In genomic region chr9:75775129-75775845, GRCm38 (mm10) we compare ENCODE assay signal across 10 mouse cellular contexts. TPM values are rescaled to one million over a fixed set of nuclear protein-coding genes. Genes with fewer than 3 reads are reported as not detected.
DNase-seq lines count a peak whose midpoint lies in the region; ATAC-seq and TF ChIP-seq lines count a peak whose summit lies in the region.
"Had no signal": no experiment of that assay in that cellular context is flagged by ENCODE, and none has a peak within 500 bp of the region (broad histone marks: within the 10 kb centered on the region; RNA-seq: fewer than 3 reads in every experiment).

Gene Bmp5, plus strand, starts transcription at chr9:75775364.

- no peaks in the 10 kb centered on the region for H3K9me3 ChIP-seq in forebrain, embryonic 10.5 days
- no peaks in the 10 kb centered on the region for H3K9me3 ChIP-seq in forebrain, embryonic 16.5 days (ENCODE audit: control insufficient read depth, low read length)
- no peaks in the 10 kb centered on the region for H3K9me3 ChIP-seq in midbrain, embryonic 11.5 days (ENCODE audit: control insufficient read depth, low read length)
- no peaks in the 10 kb centered on the region for H3K9me3 ChIP-seq in midbrain, postnatal 0 days (ENCODE audit: low read length)
- H3K9me3 ChIP-seq in liver, embryonic 15.5 days (replicated peaks): no peaks in the 10 kb centered on the region

- H3K27me3 ChIP-seq in forebrain, embryonic 10.5 days (ENCODE audit: poor library complexity, severe bottlenecking): no peaks in the 10 kb centered on the region
- no peaks in the 10 kb centered on the region for H3K27me3 ChIP-seq in forebrain, embryonic 16.5 days (replicated peaks; ENCODE audit: control insufficient read depth, insufficient read depth, low read length)
- H3K27me3 ChIP-seq in midbrain, embryonic 11.5 days (ENCODE audit: control insufficient read depth, insufficient read depth, low read length): no peaks in the 10 kb centered on the region
- H3K27me3 ChIP-seq in midbrain, postnatal 0 days (ENCODE audit: insufficient read depth, low read length): no peaks in the 10 kb centered on the region
- H3K27me3 ChIP-seq in liver, embryonic 15.5 days: no peaks in the 10 kb centered on the region

- TF ChIP-seq CTCF in midbrain, postnatal 0 days (IDR thresholded peaks at IDR 0.05): no peak

- peak within 1 kb of the TSS; percentile 40 for H3K4me3 ChIP-seq in forebrain, embryonic 10.5 days
- H3K4me3 ChIP-seq in forebrain, embryonic 16.5 days (replicated peaks; ENCODE audit: low read length): no peak within 1 kb of the TSS; the same call in 1 of the 2 replicates
- H3K4me3 ChIP-seq in midbrain, embryonic 11.5 days (ENCODE audit: low read depth, low read length): no peak within 1 kb of the TSS
- H3K4me3 ChIP-seq in midbrain, postnatal 0 days (ENCODE audit: low read depth, low read length): no peak within 1 kb of the TSS
- 0 out of 2 replicates have a peak within 1 kb of the TSS, but pooled peaks have one; percentile 5 for H3K4me3 ChIP-seq in liver, embryonic 15.5 days (replicated peaks)

- 22% methylated on average over 7 of the region's 7 CpGs for WGBS in forebrain, embryonic 10.5 days
- WGBS in forebrain, embryonic 16.5 days: 25% methylated on average over 7 of the region's 7 CpGs
- WGBS in midbrain, embryonic 11.5 days: 16% methylated on average over 7 of the region's 7 CpGs
- 32% methylated on average over 7 of the region's 7 CpGs for WGBS in midbrain, postnatal 0 days
- 40% methylated on average over 7 of the region's 7 CpGs for WGBS in liver, embryonic 15.5 days (ENCODE audit: insufficient replicate concordance)

- no peak for ATAC-seq in forebrain, embryonic 16.5 days
- ATAC-seq in midbrain, embryonic 11.5 days (ENCODE audit: low FRiP score): no peak
- ATAC-seq in midbrain, postnatal 0 days (ENCODE audit: low FRiP score): no peak
- no peak for ATAC-seq in liver, embryonic 15.5 days (ENCODE audit: insufficient read depth)
- no peak for ATAC-seq in erythroblast, adult 5-6 weeks (replicated peaks; ENCODE audit: low FRiP score, poor library complexity, severe bottlenecking)

- H3K4me1 ChIP-seq in forebrain, embryonic 10.5 days: peaks cover 32% of the 10 kb centered on the region
- no peaks in the 10 kb centered on the region for H3K4me1 ChIP-seq in forebrain, embryonic 16.5 days (replicated peaks; ENCODE audit: control insufficient read depth, insufficient read depth, low read length)
- H3K4me1 ChIP-seq in midbrain, embryonic 11.5 days (ENCODE audit: control insufficient read depth, insufficient read depth, low read length): peaks cover 6% of the 10 kb centered on the region; the same call in 1 of the 2 replicates
- H3K4me1 ChIP-seq in midbrain, postnatal 0 days (ENCODE audit: insufficient read depth, low read length): no peaks in the 10 kb centered on the region
- H3K4me1 ChIP-seq in liver, embryonic 15.5 days (replicated peaks): no peaks in the 10 kb centered on the region

- DNase-seq in forebrain, embryonic 10.5 days (ENCODE audit: extremely low spot score, low spot score): no peak
- DNase-seq in midbrain, embryonic 11.5 days (ENCODE audit: low spot score, missing footprints): peak; percentile 87
- DNase-seq in midbrain, postnatal 0 days (ENCODE audit: low spot score): no peak
- peak; percentile 36 for DNase-seq in yolk sac, embryonic 10.5 days (ENCODE audit: low spot score)
- no peak for DNase-seq in urinary bladder, postnatal 4 days (ENCODE audit: low spot score in 2 of 2)
- DNase-seq: kidney, postnatal 10 days; thymus, postnatal 36 days had no signal

- no peak within 1 kb of the TSS for H3K9ac ChIP-seq in forebrain, embryonic 16.5 days (replicated peaks; ENCODE audit: low read depth, low read length)
- no peak within 1 kb of the TSS for H3K9ac ChIP-seq in midbrain, embryonic 11.5 days (ENCODE audit: low read length)
- H3K9ac ChIP-seq in midbrain, postnatal 0 days (replicated peaks; ENCODE audit: low read length, poor library complexity, severe bottlenecking): no peak within 1 kb of the TSS
- no peak within 1 kb of the TSS for H3K9ac ChIP-seq in liver, embryonic 15.5 days

- no peak within 1 kb of the TSS for H3K4me2 ChIP-seq in forebrain, embryonic 16.5 days (ENCODE audit: low read length)
- peak within 1 kb of the TSS; percentile 13; the same call in 1 of the 2 replicates for H3K4me2 ChIP-seq in midbrain, embryonic 11.5 days
- no peak within 1 kb of the TSS for H3K4me2 ChIP-seq in midbrain, postnatal 0 days (ENCODE audit: low read depth, low read length, poor library complexity, severe bottlenecking)
- H3K4me2 ChIP-seq in liver, embryonic 15.5 days: no peak within 1 kb of the TSS

- H3K27ac ChIP-seq in forebrain, embryonic 10.5 days: peak within 1 kb of the TSS; percentile 63
- no peak within 1 kb of the TSS for H3K27ac ChIP-seq in forebrain, embryonic 16.5 days (ENCODE audit: low read length)
- H3K27ac ChIP-seq in midbrain, embryonic 11.5 days (ENCODE audit: low read depth, low read length): no peak within 1 kb of the TSS; the same call in 1 of the 2 replicates
- no peak within 1 kb of the TSS for H3K27ac ChIP-seq in midbrain, postnatal 0 days (ENCODE audit: low read depth, low read length)
- H3K27ac ChIP-seq in liver, embryonic 15.5 days (replicated peaks): no peak within 1 kb of the TSS

- no peaks in the 10 kb centered on the region for H3K36me3 ChIP-seq in forebrain, embryonic 10.5 days (replicated peaks)
- no peaks in the 10 kb centered on the region for H3K36me3 ChIP-seq in forebrain, embryonic 16.5 days (ENCODE audit: control insufficient read depth, insufficient read depth)
- no peaks in the 10 kb centered on the region for H3K36me3 ChIP-seq in midbrain, embryonic 11.5 days (ENCODE audit: control insufficient read depth, insufficient read depth, low read length)
- H3K36me3 ChIP-seq in midbrain, postnatal 0 days (ENCODE audit: insufficient read depth, low read length): no peaks in the 10 kb centered on the region
- no peaks in the 10 kb centered on the region for H3K36me3 ChIP-seq in liver, embryonic 15.5 days (replicated peaks)

RNA-seq across cellular contexts. Expression of gene Bmp5, which starts in this region (rescaled TPM):
- polyA plus RNA-seq in forebrain, embryonic 10.5 days (2016; fragmentation: Nextera tagmentation; extraction: Ambion mirVana): 4.6 and 4.7 TPM in 2 replicates
- 2.0 and 2.4 TPM in 2 replicates for polyA plus RNA-seq in forebrain, embryonic 16.5 days (2015; fragmentation: Nextera tagmentation; extraction: Ambion mirVana)
- 3.4 and 4.0 TPM in 2 replicates for polyA plus RNA-seq in midbrain, embryonic 11.5 days (2014; fragmentation: Nextera tagmentation; extraction: Ambion mirVana)
- total RNA-seq in midbrain, postnatal 0 days (2014; rRNA removed): 2.8 and 3.0 TPM in 2 replicates
- polyA plus RNA-seq in midbrain, postnatal 0 days (2015; fragmentation: Nextera tagmentation; extraction: Ambion mirVana): 2.5 and 3.1 TPM in 2 replicates
- polyA plus RNA-seq in liver, embryonic 15.5 days (2015; fragmentation: Nextera tagmentation; extraction: Ambion mirVana): 1.6 and 2.2 TPM in 2 replicates
- not detected in 2 replicates for total RNA-seq in erythroblast, adult 5-6 weeks (2015; ENCODE audit: low replicate concordance)
- not detected in 2 replicates for total RNA-seq in erythroblast, adult 5-6 weeks (2017; ENCODE audit: low replicate concordance)

Comparison
In these comparisons a context has a peak if more than half of its experiments do, and no peak if none do; other contexts are left out.
1. DNase-seq: peak in midbrain, embryonic 11.5 days (single experiment) and yolk sac, embryonic 10.5 days (single experiment); none in forebrain, embryonic 10.5 days (single experiment), midbrain, postnatal 0 days (single experiment) and urinary bladder, postnatal 4 days (0 of 2).
2. H3K4me3 ChIP-seq: peak in forebrain, embryonic 10.5 days (single experiment) and liver, embryonic 15.5 days (single experiment); none in forebrain, embryonic 16.5 days (single experiment), midbrain, embryonic 11.5 days (single experiment) and midbrain, postnatal 0 days (single experiment).